Mouse (Mus musculus) bone marrow macrophage, adult 2 months (primary cell): ENCODE measurements around the gene Zfp800.

ENCODE experiments used
- CTCF ChIP-seq: IDR thresholded peaks from 2 replicates; pipeline ENCODE4 v1.5.1; 2012; ENCODE audit warnings: low read depth, mild to moderate bottlenecking, low read length, moderate library complexity
- POLR2A ChIP-seq: IDR thresholded peaks from 2 replicates; pipeline ENCODE4 v1.6.1; 2012; ENCODE audit warnings: mild to moderate bottlenecking, low read depth, low read length, borderline replicate concordance

GRCm38 (mm10) chr6:28329002-28329596 lies 68.7 kb downstream of the Zfp800 start:
- TF ChIP-seq CTCF: no peak
- no peak for TF ChIP-seq POLR2A
